In genomic region chr14:55671486-55671832, GRCm38 (mm10) we compare ENCODE assay signal across 8 mouse cellular contexts. TPM values are rescaled to one million over a fixed set of nuclear protein-coding genes. Genes with fewer than 3 reads are reported as not detected.
DNase-seq lines count a peak whose midpoint lies in the region; ATAC-seq and TF ChIP-seq lines count a peak whose summit lies in the region.

No protein-coding gene starts in this region.

- no peaks in the 10 kb centered on the region for H3K27me3 ChIP-seq in heart, embryonic 14.5 days (ENCODE audit: control insufficient read depth, insufficient read depth, low read length)
- no peaks in the 10 kb centered on the region for H3K27me3 ChIP-seq in ES-Bruce4 (ENCODE audit: control insufficient read depth, insufficient read depth, low read length, poor library complexity, severe bottlenecking)
- H3K27me3 ChIP-seq in forebrain, embryonic 12.5 days = no peaks in the 10 kb centered on the region
- no peaks in the 10 kb centered on the region for H3K27me3 ChIP-seq in liver, embryonic 15.5 days

- peaks cover 2 to 10% of the 10 kb centered on the region in 2 experiments; a peak in 3 of 4 replicates for H3K4me1 ChIP-seq in heart, embryonic 14.5 days (ENCODE audit: control insufficient read depth in 2 of 2, insufficient read depth in 2 of 2, low read length in 2 of 2)
- H3K4me1 ChIP-seq in ES-Bruce4 (ENCODE audit: control insufficient read depth, insufficient read depth, low read length) = no peaks in the 10 kb centered on the region
- H3K4me1 ChIP-seq in forebrain, embryonic 12.5 days = peaks cover 23% of the 10 kb centered on the region
- peaks cover 32% of the 10 kb centered on the region for H3K4me1 ChIP-seq in liver, embryonic 15.5 days (replicated peaks)

- peak overlapping the region; percentile 84 to 85 for H3K27ac ChIP-seq in heart, embryonic 14.5 days (replicated peaks in 1 of 2; ENCODE audit: control insufficient read depth in 1 of 2, insufficient read depth in 1 of 2, low read depth in 2 of 2, low read length in 2 of 2)
- peak overlapping the region; percentile 31; the same call in 1 of the 2 replicates for H3K27ac ChIP-seq in ES-Bruce4 (ENCODE audit: insufficient read depth, low read length)
- peak overlapping the region; percentile 88 for H3K27ac ChIP-seq in forebrain, embryonic 12.5 days
- peak overlapping the region; percentile 88 for H3K27ac ChIP-seq in liver, embryonic 15.5 days (replicated peaks)

- peaks cover 41% of the 10 kb centered on the region for H3K36me3 ChIP-seq in heart, embryonic 14.5 days (ENCODE audit: control insufficient read depth, insufficient read depth, low read length)
- H3K36me3 ChIP-seq in ES-Bruce4 (ENCODE audit: control insufficient read depth, insufficient read depth, low read length, poor library complexity, severe bottlenecking) = peaks cover 31% of the 10 kb centered on the region
- H3K36me3 ChIP-seq in forebrain, embryonic 12.5 days (replicated peaks) = peaks cover 26% of the 10 kb centered on the region
- peaks cover 28% of the 10 kb centered on the region for H3K36me3 ChIP-seq in liver, embryonic 15.5 days (replicated peaks)

- no peaks in the 10 kb centered on the region for H3K9me3 ChIP-seq in heart, embryonic 14.5 days (ENCODE audit: control insufficient read depth, low read length)
- no peaks in the 10 kb centered on the region for H3K9me3 ChIP-seq in ES-Bruce4 (replicated peaks; ENCODE audit: control insufficient read depth, insufficient read depth, low read length, poor library complexity, severe bottlenecking)
- no peaks in the 10 kb centered on the region for H3K9me3 ChIP-seq in forebrain, embryonic 12.5 days
- H3K9me3 ChIP-seq in liver, embryonic 15.5 days (replicated peaks) = no peaks in the 10 kb centered on the region

- no peak for TF ChIP-seq POLR2A in ES-Bruce4 (IDR thresholded peaks at IDR 0.05; ENCODE audit: insufficient read depth, low read length)

- TF ChIP-seq EP300 in ES-Bruce4 (IDR thresholded peaks at IDR 0.05; ENCODE audit: insufficient read depth, low read depth, low read length) = no peak

- peak; percentile 33; the same call in 1 of the 2 replicates for ATAC-seq in heart, embryonic 14.5 days (ENCODE audit: insufficient number of reproducible peaks, insufficient read depth, low FRiP score, low read depth)
- ATAC-seq in forebrain, embryonic 12.5 days (ENCODE audit: low FRiP score) = peak; percentile 63
- ATAC-seq in liver, embryonic 15.5 days (ENCODE audit: insufficient read depth) = peak; percentile 33; the same call in 1 of the 2 replicates

- WGBS in heart, embryonic 14.5 days = under 1% methylated on average over 12 of the region's 12 CpGs
- WGBS in forebrain, embryonic 12.5 days = under 1% methylated on average over 12 of the region's 12 CpGs
- 0% methylated on average over 12 of the region's 12 CpGs for WGBS in liver, embryonic 15.5 days (ENCODE audit: insufficient replicate concordance)

- peak overlapping the region; percentile 82 to 86 for H3K4me3 ChIP-seq in heart, embryonic 14.5 days (ENCODE audit: control insufficient read depth in 1 of 2, insufficient read depth in 1 of 2, low read depth in 1 of 2, low read length in 2 of 2)
- H3K4me3 ChIP-seq in ES-Bruce4 (ENCODE audit: low read depth, low read length) = peak overlapping the region; percentile 89
- peak overlapping the region; percentile 68 for H3K4me3 ChIP-seq in forebrain, embryonic 12.5 days (replicated peaks)
- peak overlapping the region; percentile 79 for H3K4me3 ChIP-seq in liver, embryonic 15.5 days (replicated peaks)

- H3K4me2 ChIP-seq in heart, embryonic 14.5 days (ENCODE audit: low read length) = peak overlapping the region; percentile 76
- peak overlapping the region; percentile 97 for H3K4me2 ChIP-seq in forebrain, embryonic 12.5 days
- H3K4me2 ChIP-seq in liver, embryonic 15.5 days = peak overlapping the region; percentile 75

- H3K9ac ChIP-seq in heart, embryonic 14.5 days (ENCODE audit: low read length) = peak overlapping the region; percentile 84
- peak overlapping the region; percentile 55 for H3K9ac ChIP-seq in ES-Bruce4 (ENCODE audit: low read depth, poor library complexity, severe bottlenecking)
- peak overlapping the region; percentile 90 for H3K9ac ChIP-seq in forebrain, embryonic 12.5 days
- H3K9ac ChIP-seq in liver, embryonic 15.5 days = peak overlapping the region; percentile 76

- TF ChIP-seq CTCF in ES-Bruce4 (IDR thresholded peaks at IDR 0.05; ENCODE audit: low read depth, low read length) = no peak

- no peak for DNase-seq in heart, postnatal 10 days
- DNase-seq in natural killer cell, adult 2 months (ENCODE audit: low spot score in 2 of 2) = no peak
- DNase-seq in spleen, postnatal 14 days (ENCODE audit: low spot score in 2 of 2) = no peak
- DNase-seq in kidney, postnatal 4 days = no peak

- intact Hi-C loops in heart, postnatal 10 days (cut with DNase I) = no loop called here

RNA-seq across cellular contexts. Expression of gene Gmpr2, which starts 0.3 kb away (rescaled TPM):
- 40.6 and 40.9 TPM in 2 replicates for polyA plus RNA-seq in heart, embryonic 14.5 days (2014; fragmentation: Nextera tagmentation; extraction: Ambion mirVana)
- total RNA-seq in heart, postnatal 10 days (2021) = 10 to 100 TPM; 16.4 to 18.5 TPM
- polyA plus RNA-seq in ES-Bruce4 (2011; ENCODE audit: insufficient read depth, insufficient read length, low read depth, missing spikeins) = 22.2 and 26.7 TPM in 2 replicates
- 59.3 and 63.5 TPM in 2 replicates for polyA plus RNA-seq in forebrain, embryonic 12.5 days (2016; fragmentation: Nextera tagmentation; extraction: Ambion mirVana)
- 21.2 and 25.6 TPM in 2 replicates for polyA plus RNA-seq in liver, embryonic 15.5 days (2015; fragmentation: Nextera tagmentation; extraction: Ambion mirVana)

RNA-seq across cellular contexts. Expression of gene Nedd8, which starts 0.5 kb away (rescaled TPM):
- 511 and 563 TPM in 2 replicates for polyA plus RNA-seq in heart, embryonic 14.5 days (2014; fragmentation: Nextera tagmentation; extraction: Ambion mirVana)
- 100 to 1,000 TPM; 291 to 295 TPM for total RNA-seq in heart, postnatal 10 days (2021)
- 229 and 241 TPM in 2 replicates for polyA plus RNA-seq in ES-Bruce4 (2011; ENCODE audit: insufficient read depth, insufficient read length, low read depth, missing spikeins)
- 577 and 583 TPM in 2 replicates for polyA plus RNA-seq in forebrain, embryonic 12.5 days (2016; fragmentation: Nextera tagmentation; extraction: Ambion mirVana)
- 218 and 233 TPM in 2 replicates for polyA plus RNA-seq in liver, embryonic 15.5 days (2015; fragmentation: Nextera tagmentation; extraction: Ambion mirVana)

RNA-seq across cellular contexts. Expression of gene Tinf2, which starts 10.2 kb away (rescaled TPM):
- 28.7 and 31.6 TPM in 2 replicates for polyA plus RNA-seq in heart, embryonic 14.5 days (2014; fragmentation: Nextera tagmentation; extraction: Ambion mirVana)
- 10 to 100 TPM; 14.2 to 16.5 TPM for total RNA-seq in heart, postnatal 10 days (2021)
- 50.9 and 63.6 TPM in 2 replicates for polyA plus RNA-seq in ES-Bruce4 (2011; ENCODE audit: insufficient read depth, insufficient read length, low read depth, missing spikeins)
- 61.6 and 68.2 TPM in 2 replicates for polyA plus RNA-seq in forebrain, embryonic 12.5 days (2016; fragmentation: Nextera tagmentation; extraction: Ambion mirVana)
- 21.0 and 22.4 TPM in 2 replicates for polyA plus RNA-seq in liver, embryonic 15.5 days (2015; fragmentation: Nextera tagmentation; extraction: Ambion mirVana)

RNA-seq across cellular contexts. Expression of gene Mdp1, which starts 11.2 kb away (rescaled TPM):
- 99.2 and 100 TPM in 2 replicates for polyA plus RNA-seq in heart, embryonic 14.5 days (2014; fragmentation: Nextera tagmentation; extraction: Ambion mirVana)
- 10 to 100 TPM; 55.6 to 72.2 TPM for total RNA-seq in heart, postnatal 10 days (2021)
- 33.2 and 36.0 TPM in 2 replicates for polyA plus RNA-seq in ES-Bruce4 (2011; ENCODE audit: insufficient read depth, insufficient read length, low read depth, missing spikeins)
- polyA plus RNA-seq in forebrain, embryonic 12.5 days (2016; fragmentation: Nextera tagmentation; extraction: Ambion mirVana) = 60.5 and 64.5 TPM in 2 replicates
- 18.4 and 18.5 TPM in 2 replicates for polyA plus RNA-seq in liver, embryonic 15.5 days (2015; fragmentation: Nextera tagmentation; extraction: Ambion mirVana)

RNA-seq across cellular contexts. Expression of gene Tssk4, which starts 21.5 kb away (rescaled TPM):
- polyA plus RNA-seq in heart, embryonic 14.5 days (2014; fragmentation: Nextera tagmentation; extraction: Ambion mirVana) = 0.35 and 0.46 TPM in 2 replicates
- total RNA-seq in heart, postnatal 10 days (2021) = under 1 TPM; 0.64 to 0.81 TPM
- polyA plus RNA-seq in ES-Bruce4 (2011; ENCODE audit: insufficient read depth, insufficient read length, low read depth, missing spikeins) = not detected in 2 replicates
- polyA plus RNA-seq in forebrain, embryonic 12.5 days (2016; fragmentation: Nextera tagmentation; extraction: Ambion mirVana) = 0.65 and 0.68 TPM in 2 replicates
- 0.09 TPM in 1 of 2 replicates, not detected in the other for polyA plus RNA-seq in liver, embryonic 15.5 days (2015; fragmentation: Nextera tagmentation; extraction: Ambion mirVana)

Comparison
In these comparisons a context has a peak if more than half of its experiments do, and no peak if none do; other contexts are left out.
1. H3K27ac ChIP-seq: peak in every context shown above with its lines; median percentile 88 in forebrain, embryonic 12.5 days; 88 in liver, embryonic 15.5 days; 84 in heart, embryonic 14.5 days; 31 in ES-Bruce4.